Mouse (Mus musculus): ENCODE results near the gene Il17c.

DNA sequence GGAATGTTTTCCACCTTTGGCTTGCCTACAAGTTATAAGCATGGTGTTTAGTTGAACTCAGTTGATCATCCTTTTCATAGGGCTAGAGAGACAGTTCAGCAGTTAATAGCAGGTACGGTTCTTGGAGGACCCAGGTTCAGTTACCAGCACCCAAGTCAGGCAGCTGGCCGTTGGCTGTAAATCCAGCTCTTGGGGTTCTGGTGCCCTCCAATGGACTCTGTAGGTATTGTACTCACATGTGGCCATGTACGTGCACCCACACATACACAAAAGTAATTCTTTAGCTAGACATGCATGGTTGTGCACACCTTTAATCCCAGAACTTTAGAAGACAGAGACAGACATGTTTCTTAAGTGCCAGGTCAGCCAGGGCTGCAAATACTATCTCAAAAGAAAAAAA, 32.5 kb upstream of the Il17c start:
- TF ChIP-seq CTCF (IDR thresholded peaks at IDR 0.05; ENCODE audit: borderline replicate concordance, insufficient read depth, low read length) (no peak), POLR2A (IDR thresholded peaks at IDR 0.05; ENCODE audit: low read depth, low read length) (no peak)

All from embryonic fibroblast, embryonic 13.5 days (primary cell).